Mouse (Mus musculus): Measurements from ENCODE around the gene Rpl32.

DNA sequence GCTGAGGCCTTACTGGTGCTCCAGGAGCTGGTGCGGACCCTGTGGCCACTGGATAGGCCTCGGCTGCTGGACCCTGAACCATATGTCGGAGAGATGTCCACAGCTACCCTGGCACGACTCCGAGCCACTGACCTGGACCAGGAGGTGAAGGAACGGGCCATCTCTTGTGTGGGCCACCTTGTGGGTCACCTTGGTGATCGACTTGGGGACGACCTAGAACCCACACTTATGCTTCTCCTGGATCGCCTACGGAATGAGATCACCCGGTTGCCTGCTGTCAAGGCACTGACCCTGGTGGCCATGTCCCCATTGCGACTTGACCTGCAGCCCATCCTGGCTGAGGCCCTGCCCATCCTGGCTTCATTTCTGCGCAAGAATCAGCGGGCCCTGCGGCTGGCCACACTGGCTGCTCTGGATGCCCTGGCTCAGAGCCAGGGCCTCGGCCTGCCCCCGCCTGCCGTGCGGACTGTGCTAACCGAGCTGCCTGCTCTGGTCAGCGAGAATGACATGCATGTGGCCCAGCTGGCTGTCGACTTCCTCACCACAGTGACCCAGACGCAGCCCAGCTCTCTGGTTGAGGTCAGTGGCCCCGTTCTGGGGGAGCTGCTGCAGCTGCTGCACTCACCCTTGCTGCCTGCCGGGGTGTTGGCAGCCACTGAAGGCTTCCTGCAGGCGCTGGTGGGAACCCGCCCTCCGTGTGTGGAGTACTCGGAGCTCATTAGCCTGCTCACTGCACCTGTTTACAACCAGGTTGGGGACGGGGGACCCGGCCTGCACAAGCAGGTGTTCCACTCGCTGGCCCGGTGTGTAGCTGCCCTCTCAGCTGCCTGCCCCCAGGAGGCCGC, 16.5 kb downstream of the Rpl32 start:
- TF ChIP-seq CTCF (IDR thresholded peaks at IDR 0.05; ENCODE audit: low read depth) (no peak), EP300 (IDR thresholded peaks at IDR 0.05; ENCODE audit: low read depth) (no peak)

Measured in liver, embryonic 14.5 days (tissue).